Mouse (Mus musculus) liver, adult 2 months (tissue): ENCODE results near the gene Eva1c.

Experiments
- CTCF ChIP-seq: fragments of 200-500 bp; IDR thresholded peaks from 2 replicates; pipeline ENCODE4 v1.5.1; 2011; ENCODE audit warnings: low read depth, low read length, control low read depth
- POLR2A ChIP-seq: fragments of 200-500 bp; IDR thresholded peaks from 2 replicates; pipeline ENCODE4 v1.6.1; 2011; ENCODE audit warnings: low read length, control low read depth; ENCODE audit not compliant: insufficient read depth; ENCODE audit errors: extremely low read depth

DNA sequence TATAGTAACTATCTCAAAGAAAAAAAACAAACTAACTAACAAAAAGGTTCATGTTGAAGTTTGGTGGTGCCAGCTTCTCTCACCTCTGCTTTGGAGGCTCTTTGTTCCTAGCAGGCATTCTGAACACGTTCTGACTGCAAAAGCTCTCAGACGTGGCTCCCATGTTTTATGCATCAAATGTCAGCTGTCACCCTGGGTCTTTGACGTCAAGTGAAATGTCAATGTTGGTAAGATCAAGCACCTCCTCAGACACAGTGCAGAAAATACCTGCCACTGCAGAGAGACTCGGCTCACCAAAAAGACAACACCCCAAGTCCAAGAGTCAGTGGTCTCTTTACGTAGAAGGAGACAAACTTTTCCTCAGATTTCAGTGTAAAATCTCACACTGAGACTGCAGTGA is 48.0 kb downstream of the Eva1c start:
- no peak for TF ChIP-seq CTCF
- TF ChIP-seq POLR2A: no peak
